Mouse (Mus musculus) neural tube, embryonic 12.5 days (tissue): ENCODE data around the gene Cenpp. TPM values are rescaled to one million over a fixed set of nuclear protein-coding genes. Genes with fewer than 3 reads are reported as not detected.

ENCODE experiments used
- ATAC-seq: fragments of 200-750 bp; cut with Nextera tagmentation; 2 replicates; pipeline ENCODE4 v1.8.0; 2017; ENCODE audit warnings: low read depth, mild to moderate bottlenecking, moderate TSS enrichment, moderate library complexity; ENCODE audit not compliant: low FRiP score
- H3K27ac ChIP-seq: fragments of 300-500 bp; sonication (generic); 2 replicates; pipeline ENCODE4 v1.5.1; 2016
- H3K27me3 ChIP-seq: fragments of 300-500 bp; sonication (generic); replicated peaks from 2 replicates; pipeline ENCODE4 v1.6.1; 2016; ENCODE audit warnings: mild to moderate bottlenecking
- H3K36me3 ChIP-seq: fragments of 300-500 bp; sonication (generic); 2 replicates; pipeline ENCODE4 v1.6.1; 2016; ENCODE audit warnings: mild to moderate bottlenecking
- H3K4me1 ChIP-seq: fragments of 300-500 bp; sonication (generic); 2 replicates; pipeline ENCODE4 v1.6.1; 2016
- H3K4me2 ChIP-seq: fragments of 300-500 bp; sonication (generic); replicated peaks from 2 replicates; pipeline ENCODE4 v1.6.1; 2016; ENCODE audit warnings: mild to moderate bottlenecking
- H3K4me3 ChIP-seq: fragments of 300-500 bp; sonication (generic); 2 replicates; pipeline ENCODE4 v1.5.1; 2016
- H3K9ac ChIP-seq: fragments of 300-500 bp; sonication (generic); 2 replicates; pipeline ENCODE4 v1.6.1; 2016; ENCODE audit warnings: mild to moderate bottlenecking
- H3K9me3 ChIP-seq: fragments of 300-500 bp; sonication (generic); 2 replicates; pipeline ENCODE4 v1.6.1; 2016; ENCODE audit warnings: mild to moderate bottlenecking
- WGBS: fragments of 180-500 bp; shearing (Covaris S2); methylation state at CpG from one replicate; pipeline ENCODE4 v1.1.7; 2016; 5-methylcytosine and 5-hydroxymethylcytosine counted together
- polyA plus RNA-seq: library from polyadenylated mRNA; unstranded; fragments of >200 nt; fragmentation: Nextera tagmentation; extraction: Ambion mirVana; gene quantifications from 2 replicates; pipeline ENCODE4 v1.2.1, GENCODE M21; 2016

Gene Cenpp
- polyA plus RNA-seq, 1 experiment from 2014 or later: 18.3 TPM

- no peak overlapping the region for H3K4me2 ChIP-seq
- WGBS: 88% methylated on average over 4 of the region's 4 CpGs
- no peak overlapping the region for H3K4me3 ChIP-seq
- H3K27me3 ChIP-seq: no peaks in the 10 kb centered on the region
- peaks cover 6% of the 10 kb centered on the region; the same call in 1 of the 2 replicates for H3K4me1 ChIP-seq
- no peak overlapping the region for H3K27ac ChIP-seq
- peaks cover 22% of the 10 kb centered on the region for H3K36me3 ChIP-seq
- ATAC-seq: no peak
- H3K9ac ChIP-seq: no peak overlapping the region
- H3K9me3 ChIP-seq: no peaks in the 10 kb centered on the region
Measured at GRCm38 (mm10) chr13:49430529-49430928, 222.1 kb downstream of the Cenpp start.

DNA sequence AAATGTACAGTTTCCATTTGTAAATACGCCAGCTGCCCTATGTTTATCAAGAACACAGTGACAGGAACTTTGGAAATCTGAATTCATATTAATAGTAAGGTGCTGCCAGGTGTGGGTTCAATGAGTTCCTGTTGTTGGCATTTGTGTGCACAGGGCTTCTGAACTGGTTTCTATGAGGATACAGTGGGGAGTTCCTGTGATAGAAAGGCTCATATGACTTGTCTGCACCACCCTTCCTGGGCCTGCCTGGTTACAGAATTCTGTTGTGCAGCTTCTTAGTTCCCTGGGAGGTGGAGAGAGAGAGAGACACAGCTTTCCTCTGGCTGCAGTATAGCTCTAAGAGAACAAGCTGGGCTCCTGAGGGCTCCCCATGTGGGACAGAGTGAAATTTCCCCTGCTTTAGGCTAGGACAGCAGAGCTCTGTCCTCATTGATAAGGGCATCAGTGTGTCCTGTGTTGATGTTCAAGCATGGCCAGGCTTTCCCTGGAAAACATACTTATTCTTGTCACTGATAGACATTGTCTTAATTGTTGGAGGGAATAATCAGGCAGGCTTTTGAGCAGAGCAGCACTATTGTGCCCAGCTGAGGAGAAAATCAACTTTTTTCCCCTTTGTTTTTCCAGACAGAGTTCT is 224.4 kb downstream of the Cenpp start:
- Histone ChIP-seq H3K36me3 (peaks cover 13% of the 10 kb centered on the region; the same call in 1 of the 2 replicates), H3K27me3 (no peaks in the 10 kb centered on the region), H3K9ac (no peak overlapping the region), H3K4me1 (peaks cover 9% of the 10 kb centered on the region), H3K4me2 (no peak overlapping the region), H3K9me3 (no peaks in the 10 kb centered on the region), H3K27ac (no peak overlapping the region), H3K4me3 (no peak overlapping the region)
- no peak for ATAC-seq
- WGBS: 87% methylated on average over 1 of the region's 1 CpGs

DNA sequence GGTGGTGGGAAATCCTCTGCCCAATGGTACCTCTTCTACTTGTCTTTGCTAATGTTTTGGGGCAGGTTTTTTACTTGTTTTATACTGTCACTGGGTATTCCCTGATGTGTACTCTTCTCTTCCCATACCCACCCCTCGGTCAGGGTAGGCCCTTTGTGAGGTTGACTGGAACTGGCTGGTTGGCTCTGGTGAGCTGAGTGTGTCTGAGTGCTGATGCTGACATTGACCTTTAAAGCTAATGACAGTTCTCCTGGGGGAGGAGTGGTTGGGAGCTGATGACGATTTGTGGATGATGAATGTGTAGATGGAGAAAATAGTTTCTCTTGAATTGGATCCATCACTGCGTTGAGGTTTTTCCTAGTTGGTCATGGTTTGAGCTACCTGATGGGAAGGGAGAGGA is 225.8 kb downstream of the Cenpp start:
- Histone ChIP-seq H3K9me3 (no peaks in the 10 kb centered on the region), H3K36me3 (no peaks in the 10 kb centered on the region; the same call in 1 of the 2 replicates), H3K27me3 (no peaks in the 10 kb centered on the region), H3K4me3 (no peak overlapping the region), H3K27ac (no peak overlapping the region), H3K4me1 (peaks cover 23% of the 10 kb centered on the region), H3K4me2 (no peak overlapping the region), H3K9ac (no peak overlapping the region)
- WGBS: 93% methylated on average over 3 of the region's 3 CpGs
- no peak for ATAC-seq

DNA sequence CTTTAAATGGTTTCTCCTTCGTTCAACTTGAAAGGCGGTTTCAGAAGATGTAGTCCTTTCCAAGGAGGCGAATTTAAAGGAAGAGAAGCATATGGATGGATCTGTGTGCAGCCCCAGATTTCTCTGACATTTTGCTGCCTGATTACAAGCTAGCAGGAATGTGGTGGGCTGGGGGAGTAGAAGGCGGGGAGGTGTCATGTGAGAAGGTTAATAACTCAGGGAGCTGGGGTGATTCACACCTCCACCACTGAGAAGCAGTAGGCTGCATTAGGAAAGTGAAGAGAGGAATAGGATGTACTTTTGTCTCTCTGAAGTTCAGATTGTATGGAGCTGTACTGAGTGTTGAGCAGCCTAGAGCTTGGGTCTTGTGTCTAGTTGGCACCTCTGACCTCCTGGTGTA is 230.6 kb downstream of the Cenpp start:
- Histone ChIP-seq H3K27ac (no peak overlapping the region), H3K4me2 (peak overlapping the region; percentile 99), H3K36me3 (no peaks in the 10 kb centered on the region; the same call in 1 of the 2 replicates), H3K27me3 (no peaks in the 10 kb centered on the region), H3K9me3 (no peaks in the 10 kb centered on the region), H3K4me1 (peaks cover 20% of the 10 kb centered on the region), H3K9ac (peak overlapping the region; percentile 84), H3K4me3 (peak overlapping the region; percentile 80)
- WGBS: 30% methylated on average over 4 of the region's 4 CpGs
- ATAC-seq: no peak

- WGBS: 1% methylated on average over 15 of the region's 15 CpGs
- Histone ChIP-seq H3K36me3 (no peaks in the 10 kb centered on the region; the same call in 1 of the 2 replicates), H3K4me1 (peaks cover 20% of the 10 kb centered on the region), H3K9ac (peak overlapping the region; percentile 84), H3K4me3 (peak overlapping the region; percentile 80), H3K9me3 (no peaks in the 10 kb centered on the region), H3K27ac (no peak overlapping the region), H3K27me3 (no peaks in the 10 kb centered on the region), H3K4me2 (peak overlapping the region; percentile 99)
- ATAC-seq: peak; percentile 61; the same call in 1 of the 2 replicates
Measured at GRCm38 (mm10) chr13:49421606-49421917, 231.0 kb downstream of the Cenpp start.

GRCm38 (mm10) chr13:49420754-49421605 is 231.6 kb downstream of the Cenpp start, which contains the start of gene Ippk:
Ippk (plus strand) TSS chr13:49421249.
- Histone ChIP-seq H3K4me3 (peak within 1 kb of the TSS; percentile 80), H3K4me1 (peaks cover 20% of the 10 kb centered on the region), H3K27ac (no peak within 1 kb of the TSS), H3K27me3 (no peaks in the 10 kb centered on the region), H3K9me3 (no peaks in the 10 kb centered on the region), H3K9ac (peak within 1 kb of the TSS; percentile 84), H3K36me3 (no peaks in the 10 kb centered on the region; the same call in 1 of the 2 replicates), H3K4me2 (peak within 1 kb of the TSS; percentile 99)
- under 1% methylated on average over 69 of the region's 69 CpGs for WGBS
- peak; percentile 98 for ATAC-seq

Other genes with a start within 250 kb of the Cenpp start
- 16.3 TPM in 2 replicates for gene Ippk, start 231.5 kb downstream of the Cenpp start, polyA plus RNA-seq
- 0.90 and 1.00 TPM in 2 replicates for gene Tes3-ps, start 159.5 kb downstream of the Cenpp start, polyA plus RNA-seq
- 0.42 and 0.60 TPM in 2 replicates for gene Ecm2, start 148.0 kb downstream of the Cenpp start, polyA plus RNA-seq
- gene Aspn, start 108.3 kb downstream of the Cenpp start, polyA plus RNA-seq: 0.34 and 0.57 TPM in 2 replicates
- gene Omd, start 70.3 kb downstream of the Cenpp start, polyA plus RNA-seq: 0.35 and 0.42 TPM in 2 replicates
- gene Ogn, start 44.7 kb downstream of the Cenpp start, polyA plus RNA-seq: 5.4 and 6.0 TPM in 2 replicates
- 20.1 and 22.0 TPM in 2 replicates for gene Nol8, start 293 bp upstream of the Cenpp start, polyA plus RNA-seq
- 76.9 and 83.7 TPM in 2 replicates for gene Iars, start 29.3 kb upstream of the Cenpp start, polyA plus RNA-seq
- 0.13 TPM in 1 of 2 replicates, not detected in the other for gene Gm30302, start 146.2 kb upstream of the Cenpp start, polyA plus RNA-seq